Mouse (Mus musculus): ENCODE measurements around the gene Btbd2.
A peak's percentile ranks its signal among the peaks of the same experiment; 100 is the strongest.

The Btbd2 gene

GRCm38 (mm10) chr10:80687850-80688249 lies 31.0 kb upstream of the Btbd2 start:
- DNase-seq (ENCODE audit: low spot score): peak; percentile 88

- no peak for DNase-seq (ENCODE audit: low spot score)
Measured at GRCm38 (mm10) chr10:80686617-80687016, 29.7 kb upstream of the Btbd2 start.

- no peak for DNase-seq (ENCODE audit: low spot score)
Measured at GRCm38 (mm10) chr10:80684984-80685383, 28.1 kb upstream of the Btbd2 start.

- DNase-seq (ENCODE audit: low spot score): peak; percentile 88
Measured at GRCm38 (mm10) chr10:80684214-80684613, 27.3 kb upstream of the Btbd2 start.

- no peak for DNase-seq (ENCODE audit: low spot score)
Measured at GRCm38 (mm10) chr10:80683647-80684046, 26.8 kb upstream of the Btbd2 start.

- no peak for DNase-seq (ENCODE audit: low spot score)
Measured at GRCm38 (mm10) chr10:80682003-80682402, 25.1 kb upstream of the Btbd2 start.

GRCm38 (mm10) chr10:80680260-80680696 lies 23.4 kb upstream of the Btbd2 start:
- no peak for DNase-seq (ENCODE audit: low spot score)

- no peak for DNase-seq (ENCODE audit: low spot score)
Measured at GRCm38 (mm10) chr10:80679556-80680259, 22.8 kb upstream of the Btbd2 start.

GRCm38 (mm10) chr10:80678601-80679377 lies 21.9 kb upstream of the Btbd2 start:
- DNase-seq (ENCODE audit: low spot score): no peak

- DNase-seq (ENCODE audit: low spot score): peak; percentile 98
Measured at GRCm38 (mm10) chr10:80677942-80678436, 21.1 kb upstream of the Btbd2 start, which contains the start of gene Mknk2. Gene Mknk2, minus strand, starts transcription at chr10:80678112.

GRCm38 (mm10) chr10:80677128-80677875 lies 20.4 kb upstream of the Btbd2 start:
- no peak for DNase-seq (ENCODE audit: low spot score)

- peak; percentile 99 for DNase-seq (ENCODE audit: low spot score)
Measured at GRCm38 (mm10) chr10:80676198-80676928, 19.5 kb upstream of the Btbd2 start.

GRCm38 (mm10) chr10:80675405-80676197 lies 18.7 kb upstream of the Btbd2 start:
- no peak for DNase-seq (ENCODE audit: low spot score)

GRCm38 (mm10) chr10:80674851-80675404 lies 18.1 kb upstream of the Btbd2 start:
- no peak for DNase-seq (ENCODE audit: low spot score)

- peak; percentile 85 for DNase-seq (ENCODE audit: low spot score)
Measured at GRCm38 (mm10) chr10:80674161-80674711, 17.4 kb upstream of the Btbd2 start.

- DNase-seq (ENCODE audit: low spot score): no peak
Measured at GRCm38 (mm10) chr10:80673690-80674089, 16.8 kb upstream of the Btbd2 start.

GRCm38 (mm10) chr10:80671936-80672690 lies 15.2 kb upstream of the Btbd2 start:
- no peak for DNase-seq (ENCODE audit: low spot score)

GRCm38 (mm10) chr10:80671251-80671650 lies 14.4 kb upstream of the Btbd2 start:
- no peak for DNase-seq (ENCODE audit: low spot score)

GRCm38 (mm10) chr10:80670531-80670930 lies 13.7 kb upstream of the Btbd2 start:
- no peak for DNase-seq (ENCODE audit: low spot score)
